Mouse (Mus musculus) adrenal gland, adult 10 weeks (tissue): Measurements from ENCODE around the gene Urb1. TPM values are rescaled to one million over a fixed set of nuclear protein-coding genes. Genes with fewer than 3 reads are reported as not detected.

ENCODE experiments used
- polyA plus RNA-seq: library from polyadenylated mRNA; stranded (reverse); fragments of 350-450 nt; fragmentation: Illumina TruSeq; extraction: RNeasy Lipid Tissue Mini Kit (QIAGEN cat#74804); gene quantifications from one replicate; pipeline ENCODE4 v1.2.3, GENCODE M21; 2014; ENCODE audit warnings: low read depth, low replicate concordance

Gene Urb1
- 5.4 TPM for polyA plus RNA-seq

GRCm38 (mm10) chr16:90809975-90810715 is at the start of gene Urb1:
Gene Urb1, minus strand, starts transcription at chr16:90810413.

GRCm38 (mm10) chr16:90826457-90826856 is 16.2 kb upstream of the Urb1 start, which contains the start of gene Eva1c:
Gene Eva1c, plus strand, starts transcription at chr16:90826719.

GRCm38 (mm10) chr16:90738092-90738956 is 71.9 kb downstream of the Urb1 start, which contains the start of gene Mrap:
Gene Mrap, plus strand, starts transcription at chr16:90738207.

GRCm38 (mm10) chr16:90727233-90728115 is 82.7 kb downstream of the Urb1 start, which contains the start of gene Mis18a:
Gene Mis18a, minus strand, starts transcription at chr16:90727404.

Other genes starting within 250 kb of the Urb1 start
- gene Mis18a, start 83.0 kb downstream of the Urb1 start, polyA plus RNA-seq = 10.9 TPM
- 62.2 TPM for gene Mrap, start 72.2 kb downstream of the Urb1 start, polyA plus RNA-seq
- 2.1 TPM for gene Eva1c, start 16.3 kb upstream of the Urb1 start, polyA plus RNA-seq
- gene Cfap298, start 124.7 kb upstream of the Urb1 start, polyA plus RNA-seq = 5.8 TPM
- gene Synj1, start 200.9 kb upstream of the Urb1 start, polyA plus RNA-seq = 40.8 TPM
- gene Paxbp1, start 234.1 kb upstream of the Urb1 start, polyA plus RNA-seq = 90.0 TPM